Mouse (Mus musculus): ENCODE results near the gene Sema4f.

The Sema4f gene

DNA sequence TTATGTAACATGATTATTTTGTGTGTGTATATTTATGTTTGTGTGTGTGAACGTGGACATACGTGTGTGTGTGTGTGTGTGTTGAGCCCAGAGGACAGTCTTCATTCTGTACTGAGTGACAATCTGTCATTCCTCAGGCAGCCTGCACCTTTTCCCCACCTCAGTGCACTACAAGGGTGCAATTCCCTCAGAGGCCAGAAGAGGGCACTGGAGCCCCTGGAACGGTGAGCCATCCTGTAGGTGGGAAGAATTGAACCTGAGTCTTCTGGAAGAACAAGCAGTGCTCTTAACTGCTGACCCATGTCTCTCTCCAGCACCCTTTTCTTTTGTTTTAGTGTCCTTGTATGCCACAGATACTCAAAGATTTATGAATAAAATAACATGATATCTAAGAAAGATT lies 23.7 kb downstream of the Sema4f start:
- DNase-seq (ENCODE audit: extremely low spot score): peak; percentile 59

GRCm38 (mm10) chr6:82913336-82914247 lies 26.0 kb downstream of the Sema4f start:
- DNase-seq (ENCODE audit: extremely low spot score): no peak

GRCm38 (mm10) chr6:82911303-82911702 lies 28.3 kb downstream of the Sema4f start:
- DNase-seq (ENCODE audit: extremely low spot score): no peak

GRCm38 (mm10) chr6:82909136-82909855 lies 30.3 kb downstream of the Sema4f start:
- peak; percentile 38 for DNase-seq (ENCODE audit: extremely low spot score)

GRCm38 (mm10) chr6:82908034-82908433 lies 31.5 kb downstream of the Sema4f start:
- DNase-seq (ENCODE audit: extremely low spot score): no peak

- DNase-seq (ENCODE audit: extremely low spot score): no peak
Observed at GRCm38 (mm10) chr6:82906985-82907384, 32.6 kb downstream of the Sema4f start.

DNA sequence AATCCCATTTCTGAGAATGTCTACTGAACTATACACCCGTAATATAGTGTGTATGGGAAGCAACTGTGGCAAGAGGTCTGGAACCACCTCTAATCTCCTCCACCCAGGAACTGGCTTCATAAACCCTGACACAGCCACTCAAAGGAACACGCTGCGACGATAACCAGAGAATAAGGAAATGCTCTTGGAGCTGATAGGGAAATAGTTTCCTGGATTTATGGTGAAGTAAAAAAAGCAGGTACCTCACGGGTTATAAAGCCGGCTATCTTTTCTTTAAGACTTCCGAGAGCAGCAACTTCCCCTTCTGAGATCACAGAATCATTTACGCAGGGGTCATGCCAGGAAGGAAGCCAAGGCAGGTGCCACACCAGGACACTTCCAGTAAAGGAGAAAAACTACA lies 37.0 kb downstream of the Sema4f start:
- no peak for DNase-seq (ENCODE audit: extremely low spot score)

DNA sequence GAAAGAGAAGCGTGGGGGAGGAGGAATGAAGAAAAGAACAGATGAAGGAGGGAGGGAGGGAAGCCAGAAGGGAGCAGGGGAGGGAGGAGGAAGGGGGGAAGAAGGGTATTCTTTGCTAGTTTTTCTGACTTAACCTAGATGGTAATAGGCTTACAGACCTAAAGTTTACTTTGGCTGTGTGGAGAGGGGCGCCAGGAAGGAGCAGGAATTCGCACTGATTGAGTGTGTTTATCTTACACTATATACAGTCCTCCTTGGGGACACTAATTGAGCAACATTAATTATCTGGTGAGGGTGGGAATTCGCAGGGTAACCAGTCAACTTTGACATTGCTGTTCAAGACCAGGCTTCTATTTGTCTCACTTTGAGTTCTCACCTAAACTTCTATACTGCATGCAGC lies 40.8 kb downstream of the Sema4f start:
- no peak for DNase-seq (ENCODE audit: extremely low spot score)

- no peak for DNase-seq (ENCODE audit: extremely low spot score)
Observed at GRCm38 (mm10) chr6:82898227-82898626, 41.3 kb downstream of the Sema4f start.

DNA sequence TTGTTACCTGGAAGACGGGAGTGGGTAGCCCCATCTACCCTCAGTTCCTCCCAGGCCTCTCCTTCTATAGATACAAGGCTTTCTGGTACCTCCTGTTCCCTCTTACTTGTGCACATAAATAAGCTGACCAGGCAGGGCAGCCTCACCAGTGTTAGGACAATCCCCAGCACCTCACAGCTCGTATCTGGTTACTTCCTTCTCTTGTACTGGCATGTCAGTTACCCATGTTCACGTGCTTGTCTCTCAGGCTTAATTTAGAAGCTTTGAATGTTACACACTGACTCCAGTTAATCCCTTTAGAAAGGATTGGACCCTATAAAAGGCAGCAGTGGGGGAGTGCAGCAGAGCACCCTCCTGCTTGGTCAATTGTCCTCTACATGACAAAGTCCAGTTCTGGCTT lies 42.3 kb downstream of the Sema4f start:
- no peak for DNase-seq (ENCODE audit: extremely low spot score)

DNA sequence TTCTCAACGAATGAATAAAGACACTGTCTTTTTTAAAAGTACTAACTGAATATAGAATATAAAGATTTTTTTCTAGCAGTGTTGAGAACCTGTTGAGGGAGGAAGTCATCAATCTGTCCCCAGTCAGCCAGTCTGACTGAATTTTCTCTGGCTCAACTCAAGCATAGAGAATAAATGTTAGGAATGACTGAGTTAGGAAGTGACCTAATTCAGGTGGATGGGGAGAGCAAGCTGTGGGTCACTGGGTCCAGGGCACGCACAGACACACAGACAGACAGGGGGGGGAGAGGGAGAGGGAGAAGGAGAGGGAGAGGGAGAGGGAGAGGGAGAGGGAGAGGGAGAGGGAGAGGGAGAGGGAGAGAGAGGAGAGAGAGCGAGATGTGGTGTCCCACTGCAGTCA lies 46.2 kb downstream of the Sema4f start:
- no peak for DNase-seq (ENCODE audit: extremely low spot score)

- DNase-seq (ENCODE audit: extremely low spot score): no peak
Observed at GRCm38 (mm10) chr6:82892540-82892939, 47.0 kb downstream of the Sema4f start.

- DNase-seq (ENCODE audit: extremely low spot score): no peak
Observed at GRCm38 (mm10) chr6:82891488-82891887, 48.1 kb downstream of the Sema4f start.

DNA sequence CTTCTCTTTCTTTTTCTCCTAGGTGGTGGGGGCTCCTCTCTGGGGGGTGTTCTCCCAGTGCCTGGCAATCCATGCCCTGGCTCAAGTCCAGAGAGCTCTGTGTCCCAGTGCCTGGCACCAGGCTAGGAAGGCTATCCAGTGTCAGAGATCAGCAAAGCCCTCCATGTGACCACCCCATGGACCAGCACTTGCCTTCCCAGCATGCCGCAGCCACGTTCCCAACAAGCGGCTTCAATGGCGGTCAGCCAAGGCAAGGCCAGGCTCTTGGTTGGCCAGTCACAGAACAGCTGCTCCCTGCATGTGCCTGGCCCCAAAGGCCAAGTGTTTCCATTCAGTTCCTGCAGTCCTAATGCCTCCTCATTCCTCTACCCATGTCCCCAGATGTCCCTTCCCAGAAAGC lies 53.2 kb downstream of the Sema4f start:
- DNase-seq (ENCODE audit: extremely low spot score): no peak

DNA sequence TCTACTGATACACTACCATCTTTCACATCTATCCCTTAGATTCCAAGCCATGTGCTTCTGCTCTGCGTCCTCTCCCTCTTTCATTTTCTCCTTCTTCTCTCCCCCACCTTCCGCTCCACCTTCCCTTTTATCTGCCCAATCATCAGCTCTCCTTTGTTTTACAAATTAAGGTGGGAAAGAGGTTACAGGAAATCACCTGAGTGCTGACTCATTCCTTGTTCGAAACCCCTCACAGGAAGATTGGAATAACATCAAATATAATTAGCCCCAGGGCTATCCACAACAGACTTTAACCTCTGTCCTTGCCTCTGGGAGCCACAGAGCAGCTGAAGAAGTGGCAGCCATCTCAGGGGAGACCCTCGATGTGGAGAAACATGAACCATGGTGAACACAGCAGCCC lies 53.7 kb downstream of the Sema4f start:
- no peak for DNase-seq (ENCODE audit: extremely low spot score)

DNA sequence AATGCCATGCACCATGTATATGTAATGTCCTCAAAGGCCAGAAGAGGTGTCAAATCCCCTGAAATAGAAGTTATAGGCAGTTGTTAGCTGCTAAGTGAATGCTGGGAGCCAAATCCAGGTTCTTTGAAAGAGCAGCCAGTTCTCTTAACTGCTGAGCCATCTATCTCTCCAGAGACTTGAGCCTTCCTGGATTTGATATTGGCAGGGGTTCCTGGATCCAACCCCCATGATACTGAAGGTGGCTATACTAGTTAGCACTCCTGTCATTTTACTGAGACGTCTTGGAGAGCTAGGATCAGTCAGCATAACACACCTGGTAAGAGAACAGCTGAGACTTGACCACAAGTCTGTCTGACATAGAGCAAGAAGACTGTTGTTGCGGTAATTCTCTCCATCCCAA lies 54.1 kb downstream of the Sema4f start:
- no peak for DNase-seq (ENCODE audit: extremely low spot score)

GRCm38 (mm10) chr6:82884570-82884969 lies 55.0 kb downstream of the Sema4f start:
- no peak for DNase-seq (ENCODE audit: extremely low spot score)

DNA sequence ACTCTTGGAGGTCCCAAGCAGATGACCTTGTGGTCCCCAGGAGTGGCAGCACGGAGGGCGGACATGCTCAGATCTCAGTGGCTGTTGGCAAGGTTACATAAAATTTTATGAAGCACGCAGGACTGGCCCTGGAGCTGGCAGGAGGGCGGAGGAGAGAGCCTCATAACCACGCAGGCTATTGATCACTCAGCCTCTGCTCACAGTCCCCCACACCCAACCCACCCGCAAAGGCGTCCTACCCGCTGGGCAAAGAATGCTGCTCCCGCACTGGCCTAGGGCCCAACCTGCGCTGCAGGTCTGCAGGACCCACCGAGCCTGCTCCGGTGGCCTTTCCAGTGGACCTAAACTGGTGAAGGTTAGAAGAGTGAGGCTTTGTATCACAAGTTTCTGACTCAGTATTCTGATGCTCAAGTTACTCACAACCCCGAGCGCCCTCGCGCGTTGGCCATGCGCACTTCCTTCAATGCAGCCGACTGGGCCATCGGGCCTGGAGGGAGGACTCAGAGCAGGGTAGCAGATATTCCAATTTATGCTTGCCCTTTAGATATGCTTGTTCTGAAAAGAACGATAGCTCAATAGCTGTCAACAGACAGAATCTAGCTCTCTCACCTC lies 58.0 kb downstream of the Sema4f start:
- peak; percentile 59 for DNase-seq (ENCODE audit: extremely low spot score)

DNA sequence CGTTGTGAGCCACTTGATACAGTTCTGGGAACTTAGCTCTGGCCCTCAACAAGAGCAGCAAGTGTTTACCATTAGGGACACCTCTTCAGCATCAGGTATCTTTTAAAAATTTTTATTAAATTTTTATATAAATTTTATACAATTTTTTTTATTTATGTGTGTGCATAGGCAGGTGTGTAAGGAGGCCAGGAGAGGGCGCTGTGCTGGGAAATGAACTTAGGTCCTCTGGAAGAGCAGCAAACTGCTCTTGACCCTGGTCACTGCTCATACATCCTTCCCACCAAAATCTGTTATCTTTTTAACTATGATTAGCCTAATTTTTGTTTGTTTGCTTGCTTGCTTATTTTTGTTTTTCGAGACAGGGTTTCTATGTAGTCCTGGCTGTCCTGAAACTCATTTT lies 58.8 kb downstream of the Sema4f start:
- DNase-seq (ENCODE audit: extremely low spot score): no peak

- DNase-seq (ENCODE audit: extremely low spot score): no peak
Observed at GRCm38 (mm10) chr6:82879463-82880089, 60.0 kb downstream of the Sema4f start.

GRCm38 (mm10) chr6:82875509-82875935 lies 64.0 kb downstream of the Sema4f start:
- DNase-seq (ENCODE audit: extremely low spot score): no peak

DNA sequence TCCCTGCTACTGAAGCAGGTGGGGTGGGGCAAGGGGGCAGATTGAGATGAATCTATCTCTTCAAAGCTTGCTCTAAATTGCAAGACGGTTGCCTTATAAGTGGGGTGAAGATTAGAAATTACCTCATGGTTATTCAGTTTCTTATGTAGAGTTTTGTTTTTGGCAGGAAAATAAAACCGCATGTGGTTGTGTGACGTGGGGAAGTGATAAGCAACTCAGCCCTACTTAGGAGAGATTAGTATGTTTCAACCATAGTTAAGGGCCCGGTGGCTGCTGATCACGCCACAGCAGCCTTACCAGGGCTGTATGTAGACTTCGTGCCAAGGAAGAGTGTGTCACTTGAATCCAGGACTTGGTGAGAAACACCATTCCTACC lies 67.2 kb downstream of the Sema4f start:
- DNase-seq (ENCODE audit: extremely low spot score): no peak

Measured in embryo, embryonic 9.5 days (tissue).